Mouse (Mus musculus): ENCODE results near the gene Gpnmb. TPM values are rescaled to one million over a fixed set of nuclear protein-coding genes. Genes with fewer than 3 reads are reported as not detected.

Gene Gpnmb
- polyA plus RNA-seq, 1 experiment from 2014 or later, result 0.23 TPM

- Histone ChIP-seq H3K27me3 (ENCODE audit: low read depth, poor library complexity, severe bottlenecking) (no peaks in the 10 kb centered on the region), H3K4me3 (no peak overlapping the region), H3K27ac (no peak overlapping the region), H3K36me3 (peaks cover 76% of the 10 kb centered on the region), H3K4me1 (peaks cover 10% of the 10 kb centered on the region; the same call in 1 of the 2 replicates), H3K9me3 (replicated peaks) (no peaks in the 10 kb centered on the region)
- DNase-seq (ENCODE audit: low spot score), result no peak
- 95% methylated on average over 8 of the region's 8 CpGs for WGBS
Observed at GRCm38 (mm10) chr6:49116241-49116640, 79.9 kb downstream of the Gpnmb start.

DNA sequence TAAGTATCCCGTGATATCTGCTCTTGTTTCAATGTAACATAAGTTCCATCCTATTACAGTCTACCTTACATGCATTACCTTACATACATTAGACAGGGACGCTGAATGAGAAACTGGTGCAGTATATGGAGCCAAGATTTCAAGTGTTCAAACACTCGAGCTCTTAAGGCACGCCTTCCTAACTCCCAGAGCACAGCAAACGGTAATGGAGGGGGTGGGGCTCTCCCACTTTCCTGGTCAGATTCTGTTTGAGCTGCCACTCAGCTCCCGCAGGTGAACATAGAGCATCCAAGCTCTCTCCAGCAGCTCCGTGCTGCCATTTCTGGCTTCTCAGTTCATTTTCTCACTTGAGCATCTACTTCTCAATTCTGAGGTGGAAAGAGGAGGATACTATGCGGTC is 82.1 kb downstream of the Gpnmb start:
- no peak overlapping the region for H3K27ac ChIP-seq
- H3K4me3 ChIP-seq, result no peak overlapping the region
- no peaks in the 10 kb centered on the region for H3K9me3 ChIP-seq (replicated peaks)
- no peaks in the 10 kb centered on the region for H3K27me3 ChIP-seq (ENCODE audit: low read depth, poor library complexity, severe bottlenecking)
- H3K36me3 ChIP-seq, result peaks cover 77% of the 10 kb centered on the region
- WGBS, result 86% methylated on average over 8 of the region's 8 CpGs
- H3K4me1 ChIP-seq, result peaks cover 10% of the 10 kb centered on the region; the same call in 1 of the 2 replicates
- DNase-seq (ENCODE audit: low spot score), result no peak

- Histone ChIP-seq H3K4me3 (no peak overlapping the region), H3K4me1 (no peaks in the 10 kb centered on the region), H3K9me3 (replicated peaks) (no peaks in the 10 kb centered on the region), H3K27me3 (ENCODE audit: low read depth, poor library complexity, severe bottlenecking) (no peaks in the 10 kb centered on the region), H3K27ac (no peak overlapping the region), H3K36me3 (peaks cover 73% of the 10 kb centered on the region)
- 83% methylated on average over 1 of the region's 1 CpGs for WGBS
- no peak for DNase-seq (ENCODE audit: low spot score)
Observed at GRCm38 (mm10) chr6:49119462-49120135, 83.3 kb downstream of the Gpnmb start.

GRCm38 (mm10) chr6:49120370-49120769 is 84.0 kb downstream of the Gpnmb start:
- H3K4me3 ChIP-seq, result no peak overlapping the region
- 94% methylated on average over 3 of the region's 3 CpGs for WGBS
- no peaks in the 10 kb centered on the region for H3K9me3 ChIP-seq (replicated peaks)
- no peak for DNase-seq (ENCODE audit: low spot score)
- no peaks in the 10 kb centered on the region for H3K4me1 ChIP-seq
- no peak overlapping the region for H3K27ac ChIP-seq
- peaks cover 72% of the 10 kb centered on the region for H3K36me3 ChIP-seq
- H3K27me3 ChIP-seq (ENCODE audit: low read depth, poor library complexity, severe bottlenecking), result no peaks in the 10 kb centered on the region

Other genes with a start within 250 kb of the Gpnmb start
- gene Tmem176a, start 195.6 kb upstream of the Gpnmb start, polyA plus RNA-seq (2016; fragmentation: Nextera tagmentation; extraction: Ambion mirVana), result 18.0 and 29.0 TPM in 2 replicates
- 34.0 and 57.7 TPM in 2 replicates for gene Tmem176b, start 195.1 kb upstream of the Gpnmb start, polyA plus RNA-seq (2016; fragmentation: Nextera tagmentation; extraction: Ambion mirVana)
- gene Aoc1, start 163.7 kb upstream of the Gpnmb start, polyA plus RNA-seq (2016; fragmentation: Nextera tagmentation; extraction: Ambion mirVana), result not detected in 2 replicates
- not detected in 2 replicates for gene 1600015I10Rik, start 106.7 kb upstream of the Gpnmb start, polyA plus RNA-seq (2016; fragmentation: Nextera tagmentation; extraction: Ambion mirVana)
- gene Doxl2, start 61.6 kb upstream of the Gpnmb start, polyA plus RNA-seq (2016; fragmentation: Nextera tagmentation; extraction: Ambion mirVana), result not detected in 2 replicates
- not detected in 2 replicates for gene Svs1, start 49.7 kb upstream of the Gpnmb start, polyA plus RNA-seq (2016; fragmentation: Nextera tagmentation; extraction: Ambion mirVana)
- 69.1 and 69.8 TPM in 2 replicates for gene Malsu1, start 37.2 kb downstream of the Gpnmb start, polyA plus RNA-seq (2016; fragmentation: Nextera tagmentation; extraction: Ambion mirVana)
- 148 and 149 TPM in 2 replicates for gene Igf2bp3, start 178.4 kb downstream of the Gpnmb start, polyA plus RNA-seq (2016; fragmentation: Nextera tagmentation; extraction: Ambion mirVana)
- gene Tra2a, start 227.5 kb downstream of the Gpnmb start, polyA plus RNA-seq (2016; fragmentation: Nextera tagmentation; extraction: Ambion mirVana), result 126 and 128 TPM in 2 replicates